Mouse (Mus musculus) lung, embryonic 14.5 days (tissue): ENCODE measurements at regions not wholly inside any gene's neighbourhood (a gene's known extent, or its start where the extent isn't known, plus 50 kb on each side); places are given as distances from the start of the nearest gene placed in this dataset.

Experiments
- ATAC-seq: fragments of 200-750 bp; cut with Nextera tagmentation; 2 replicates; pipeline ENCODE4 v1.8.0; 2017; ENCODE audit warnings: mild to moderate bottlenecking, moderate TSS enrichment, moderate library complexity; ENCODE audit not compliant: insufficient read depth
- DNase-seq: peaks from one replicate; pipeline ENCODE4 v3.0.0-alpha.2; 2015
- H3K27ac ChIP-seq: fragments of 300-500 bp; sonication (generic); 2 replicates; pipeline ENCODE4 v1.5.1; 2014; ENCODE audit warnings: low read depth, mild to moderate bottlenecking, moderate library complexity
- H3K27me3 ChIP-seq: fragments of 300-500 bp; sonication (generic); 2 replicates; pipeline ENCODE4 v1.6.1; 2014; ENCODE audit warnings: low read length, control low read depth; ENCODE audit not compliant: insufficient read depth
- H3K36me3 ChIP-seq: fragments of 300-500 bp; sonication (generic); 2 replicates; pipeline ENCODE4 v1.6.1; 2014; ENCODE audit warnings: control low read depth; ENCODE audit not compliant: insufficient read depth
- H3K4me1 ChIP-seq: fragments of 300-500 bp; sonication (generic); 2 replicates; pipeline ENCODE4 v1.6.1; 2014; ENCODE audit warnings: antibody characterized with exemption, control low read depth; ENCODE audit not compliant: insufficient read depth
- H3K4me2 ChIP-seq: fragments of 300-500 bp; sonication (generic); 2 replicates; pipeline ENCODE4 v1.6.1; 2014; ENCODE audit warnings: mild to moderate bottlenecking
- H3K4me3 ChIP-seq: fragments of 300-500 bp; sonication (generic); 2 replicates; pipeline ENCODE4 v1.5.1; 2014; ENCODE audit warnings: low read depth, low read length
- H3K9ac ChIP-seq: fragments of 300-500 bp; sonication (generic); 2 replicates; pipeline ENCODE4 v1.6.1; 2014
- H3K9me3 ChIP-seq: fragments of 300-500 bp; sonication (generic); 2 replicates; pipeline ENCODE4 v1.6.1; 2016; ENCODE audit warnings: low read depth, low read length, control low read depth
- CTCF ChIP-seq: IDR thresholded peaks from 2 replicates; pipeline ENCODE4 v1.5.1; 2016; ENCODE audit warnings: antibody characterized with exemption, low read depth
- WGBS: fragments of 180-500 bp; shearing (Covaris S2); extraction: QIAGEN DNeasy Blood & Tissue Kit; methylation state at CpG from one replicate; pipeline ENCODE4 v1.1.7; 2014; 5-methylcytosine and 5-hydroxymethylcytosine counted together

DNA sequence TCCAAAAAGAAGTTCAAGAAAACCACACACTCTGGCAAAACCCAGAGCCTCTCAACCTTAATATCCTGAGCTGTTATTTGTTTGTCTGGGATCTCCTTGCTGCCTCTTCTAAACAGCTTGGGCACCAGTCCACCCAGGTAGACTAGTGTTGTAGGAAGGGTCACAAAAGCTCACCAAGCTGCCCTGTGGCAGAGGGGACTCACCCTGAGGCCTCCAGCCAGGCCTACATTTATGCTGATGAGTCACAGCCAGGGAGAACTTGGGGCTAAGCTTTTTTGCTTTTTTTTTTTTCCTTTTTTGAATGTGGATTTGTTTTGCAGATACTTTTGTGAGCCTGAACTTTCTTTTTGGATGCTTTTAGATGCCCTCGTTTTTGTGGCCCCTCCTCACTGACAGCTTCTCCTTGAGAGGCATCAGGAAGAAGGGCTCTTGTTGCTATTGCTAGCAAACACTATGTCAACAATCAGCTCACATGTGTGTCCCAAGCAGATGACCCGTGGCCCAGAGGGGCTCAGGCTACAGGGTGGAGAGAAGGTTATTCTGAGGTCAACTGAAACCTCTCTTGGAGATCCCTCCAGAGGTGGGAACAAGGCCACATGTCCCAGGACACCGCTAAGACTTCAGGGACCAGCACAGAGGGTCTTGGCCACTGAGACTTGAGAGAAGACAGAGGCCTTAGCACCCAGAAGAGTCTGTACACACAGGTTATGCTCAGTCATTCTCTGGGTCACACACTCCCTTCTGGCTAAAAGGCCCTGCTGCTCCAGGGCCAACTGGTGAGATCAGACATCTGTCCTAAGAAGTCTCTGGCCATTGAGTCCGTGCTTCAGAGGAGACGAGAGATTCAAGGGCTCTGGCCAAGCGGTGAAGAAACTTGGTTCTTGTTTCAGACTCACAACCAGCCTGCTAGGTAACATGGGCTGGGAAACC lies 50.3 kb upstream of the Itga11 start:
- Histone ChIP-seq H3K27ac (no peak overlapping the region), H3K9ac (no peak overlapping the region), H3K4me1 (no peaks in the 10 kb centered on the region), H3K36me3 (no peaks in the 10 kb centered on the region), H3K4me2 (no peak overlapping the region), H3K27me3 (no peaks in the 10 kb centered on the region), H3K4me3 (no peak overlapping the region), H3K9me3 (no peaks in the 10 kb centered on the region)
- ATAC-seq = no peak
- WGBS = 48% methylated on average over 6 of the region's 6 CpGs
- DNase-seq = no peak
- TF ChIP-seq CTCF = no peak
